Mouse (Mus musculus) G1E (cell line): ENCODE results near the gene Lcorl. TPM values are rescaled to one million over a fixed set of nuclear protein-coding genes. Genes with fewer than 3 reads are reported as not detected.

Experiments
- ATAC-seq: 2 replicates; pipeline ENCODE4 v1.8.0; 2016; ENCODE audit warnings: mild to moderate bottlenecking; ENCODE audit not compliant: insufficient number of reproducible peaks, poor library complexity, low FRiP score, severe bottlenecking; ENCODE audit errors: extremely low read depth
- DNase-seq: peaks from one replicate; pipeline ENCODE4 v3.0.0; 2012; ENCODE audit warnings: low spot score
- H3K27me3 ChIP-seq: 2 replicates; pipeline ENCODE4 v1.6.1; 2012; ENCODE audit warnings: mild to moderate bottlenecking, low read length, inconsistent platforms; ENCODE audit not compliant: insufficient read depth
- H3K36me3 ChIP-seq: replicated peaks from 2 replicates; pipeline ENCODE3; 2012; ENCODE audit warnings: mild to moderate bottlenecking, inconsistent platforms
- H3K4me1 ChIP-seq: 2 replicates; pipeline ENCODE4 v1.6.1; 2012; ENCODE audit warnings: low read depth, low read length, inconsistent platforms, mixed read lengths; ENCODE audit not compliant: insufficient read depth
- H3K4me3 ChIP-seq: 2 replicates; pipeline ENCODE4 v1.5.1; 2012; ENCODE audit warnings: low read depth, mild to moderate bottlenecking, inconsistent platforms, low read length, moderate library complexity, mixed read lengths
- H3K9me3 ChIP-seq: replicated peaks from 2 replicates; pipeline ENCODE4 v1.6.1; 2012; ENCODE audit warnings: inconsistent platforms
- CTCF ChIP-seq: IDR thresholded peaks from 2 replicates; pipeline ENCODE4 v1.5.1; 2012; ENCODE audit warnings: low read depth, low read length, inconsistent platforms, mixed read lengths
- GATA1 ChIP-seq: IDR thresholded peaks from 2 replicates; pipeline ENCODE4 v1.6.1; 2012; ENCODE audit warnings: borderline replicate concordance, low read length, inconsistent platforms, mixed read lengths
- GATA2 ChIP-seq: IDR thresholded peaks from 2 replicates; pipeline ENCODE4 v1.6.1; 2012; ENCODE audit warnings: low read depth, low read length, inconsistent platforms, borderline replicate concordance
- POLR2AphosphoS5 ChIP-seq: IDR thresholded peaks from 2 replicates; pipeline ENCODE4 v1.6.1; 2012; ENCODE audit warnings: low read depth, low read length, inconsistent platforms; ENCODE audit not compliant: insufficient replicate concordance
- TAL1 ChIP-seq: conservative IDR thresholded peaks from 2 replicates; pipeline ENCODE4 v1.6.1; 2012; ENCODE audit warnings: low read depth, low read length, inconsistent platforms, mixed read lengths
- polyA plus RNA-seq: library from polyadenylated mRNA; stranded (reverse); fragments of >175 nt; gene quantifications from 2 replicates; pipeline ENCODE4 v1.2.3, GENCODE M21; 2012
- total RNA-seq, 2 experiments: library from RNA; stranded (forward) in 1 of 2; stranded (reverse) in 1 of 2; fragments of 200-1000 nt in 1 of 2; fragments of >200 nt in 1 of 2; fragmentation: Nextera tagmentation in 1 of 2; gene quantifications; 2 replicates each; pipeline ENCODE4 v1.2.3; 2014 to 2017

Gene Lcorl
- total and polyA plus RNA-seq, 3 experiments: 19.4 to 59.3 (median 44.7) TPM

DNA sequence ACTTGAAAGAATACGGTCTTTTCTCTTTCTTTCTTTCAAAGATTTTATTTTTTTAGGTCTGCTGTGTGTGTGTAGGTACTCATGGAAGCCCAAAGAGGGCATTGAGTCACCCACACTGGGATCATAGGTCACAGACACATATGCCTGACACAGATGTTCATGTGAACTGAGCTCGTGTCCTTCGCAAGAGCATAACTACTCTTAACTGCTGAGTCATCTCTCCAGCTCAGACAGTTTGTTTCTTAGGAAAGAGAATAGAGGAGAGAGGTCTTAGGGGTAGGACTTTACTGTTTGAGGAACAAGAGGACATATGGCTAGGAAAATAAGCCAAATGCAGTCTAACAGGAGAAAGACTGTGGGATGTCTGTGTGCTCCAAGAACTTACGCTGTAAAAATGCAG is 168.3 kb downstream of the Lcorl start:
- TF ChIP-seq GATA1 (no peak), TAL1 (no peak), CTCF (no peak), POLR2AphosphoS5 (no peak)
- ATAC-seq (peak; percentile 49), DNase-seq (no peak)
- peaks cover 52% of the 10 kb centered on the region for H3K36me3 ChIP-seq
- peaks cover 7% of the 10 kb centered on the region; the same call in 1 of the 2 replicates for H3K4me1 ChIP-seq
- no peaks in the 10 kb centered on the region for H3K9me3 ChIP-seq
- H3K4me3 ChIP-seq: no peak overlapping the region
- no peaks in the 10 kb centered on the region for H3K27me3 ChIP-seq

- TF ChIP-seq POLR2AphosphoS5 (no peak), TAL1 (no peak), CTCF (no peak), GATA1 (no peak), GATA2 (no peak)
- Histone ChIP-seq H3K36me3 (peaks cover 54% of the 10 kb centered on the region), H3K27me3 (no peaks in the 10 kb centered on the region), H3K9me3 (no peaks in the 10 kb centered on the region), H3K4me1 (peaks cover 9% of the 10 kb centered on the region; the same call in 1 of the 2 replicates), H3K4me3 (no peak overlapping the region)
- ATAC-seq (no peak), DNase-seq (no peak)
These were observed 171.2 kb downstream of the Lcorl start for GRCm38 (mm10) chr5:45686223-45686622.

DNA sequence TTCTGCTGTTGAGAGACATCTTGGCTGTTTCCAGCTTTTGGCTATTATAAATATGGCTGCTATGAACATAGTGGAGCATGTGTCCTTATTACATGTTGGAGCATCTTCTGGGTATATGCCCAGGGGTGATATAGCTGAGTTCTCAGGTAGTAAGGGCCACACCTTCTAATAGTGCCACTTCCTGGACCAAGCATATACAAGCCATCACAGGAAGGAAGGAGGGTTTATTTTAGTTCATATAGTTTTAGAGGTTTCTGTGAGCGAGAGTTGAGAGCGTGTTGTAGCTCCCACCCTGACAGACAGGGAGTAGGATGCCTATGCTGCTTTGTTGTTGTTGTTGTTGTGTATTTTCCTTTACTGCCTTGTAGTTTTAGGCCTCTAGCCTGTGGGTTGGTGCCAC is 172.2 kb downstream of the Lcorl start:
- H3K4me1 ChIP-seq: peaks cover 9% of the 10 kb centered on the region; the same call in 1 of the 2 replicates
- H3K27me3 ChIP-seq: no peaks in the 10 kb centered on the region
- no peaks in the 10 kb centered on the region for H3K9me3 ChIP-seq
- H3K4me3 ChIP-seq: no peak overlapping the region
- ATAC-seq (no peak), DNase-seq (no peak)
- peaks cover 58% of the 10 kb centered on the region for H3K36me3 ChIP-seq
- TF ChIP-seq POLR2AphosphoS5 (no peak), GATA1 (no peak), TAL1 (no peak), CTCF (no peak), GATA2 (no peak)

- H3K36me3 ChIP-seq: peaks cover 59% of the 10 kb centered on the region
- H3K27me3 ChIP-seq: no peaks in the 10 kb centered on the region
- no peaks in the 10 kb centered on the region for H3K9me3 ChIP-seq
- no peak overlapping the region for H3K4me3 ChIP-seq
- ATAC-seq (peak; percentile 40; the same call in 1 of the 2 replicates), DNase-seq (no peak)
- no peak for TF ChIP-seq GATA1
- no peak for TF ChIP-seq CTCF
- TF ChIP-seq TAL1: no peak
- no peak for TF ChIP-seq GATA2
- no peak for TF ChIP-seq POLR2AphosphoS5
- H3K4me1 ChIP-seq: peaks cover 2% of the 10 kb centered on the region; the same call in 1 of the 2 replicates
These were observed 174.0 kb downstream of the Lcorl start for GRCm38 (mm10) chr5:45683388-45683787.

GRCm38 (mm10) chr5:45679955-45680354 is 177.5 kb downstream of the Lcorl start:
- H3K4me1 ChIP-seq: peaks cover 5% of the 10 kb centered on the region; the same call in 1 of the 2 replicates
- TF ChIP-seq GATA1 (no peak), CTCF (no peak), TAL1 (no peak), GATA2 (no peak), POLR2AphosphoS5 (no peak)
- no peak for ATAC-seq
- H3K9me3 ChIP-seq: no peaks in the 10 kb centered on the region
- H3K27me3 ChIP-seq: no peaks in the 10 kb centered on the region
- H3K36me3 ChIP-seq: peaks cover 68% of the 10 kb centered on the region
- H3K4me3 ChIP-seq: no peak overlapping the region
- DNase-seq: no peak

DNA sequence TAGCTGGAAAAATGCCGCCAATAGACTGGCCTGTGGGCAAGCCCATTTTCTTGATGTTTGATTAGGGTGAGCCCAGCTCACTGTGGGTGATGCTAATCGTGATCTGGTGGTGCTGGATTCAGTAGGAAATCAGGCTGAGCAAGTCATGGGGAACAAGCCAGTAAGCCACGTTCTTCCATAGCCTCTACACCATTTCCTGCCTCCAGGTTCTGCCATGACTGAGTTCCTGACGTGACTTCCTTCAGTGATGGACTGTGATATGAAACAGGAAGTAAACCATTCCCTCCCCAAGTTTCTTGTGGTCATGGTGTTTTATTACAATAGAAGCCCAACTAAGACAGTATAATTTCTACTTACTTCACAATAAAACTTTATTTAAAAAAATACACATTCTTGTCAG is 179.8 kb downstream of the Lcorl start:
- DNase-seq (no peak), ATAC-seq (no peak)
- peaks cover 5% of the 10 kb centered on the region; the same call in 1 of the 2 replicates for H3K4me1 ChIP-seq
- H3K9me3 ChIP-seq: no peaks in the 10 kb centered on the region
- H3K27me3 ChIP-seq: no peaks in the 10 kb centered on the region
- TF ChIP-seq TAL1 (no peak), POLR2AphosphoS5 (no peak), GATA1 (no peak), CTCF (no peak), GATA2 (no peak)
- peaks cover 65% of the 10 kb centered on the region for H3K36me3 ChIP-seq
- no peak overlapping the region for H3K4me3 ChIP-seq

DNA sequence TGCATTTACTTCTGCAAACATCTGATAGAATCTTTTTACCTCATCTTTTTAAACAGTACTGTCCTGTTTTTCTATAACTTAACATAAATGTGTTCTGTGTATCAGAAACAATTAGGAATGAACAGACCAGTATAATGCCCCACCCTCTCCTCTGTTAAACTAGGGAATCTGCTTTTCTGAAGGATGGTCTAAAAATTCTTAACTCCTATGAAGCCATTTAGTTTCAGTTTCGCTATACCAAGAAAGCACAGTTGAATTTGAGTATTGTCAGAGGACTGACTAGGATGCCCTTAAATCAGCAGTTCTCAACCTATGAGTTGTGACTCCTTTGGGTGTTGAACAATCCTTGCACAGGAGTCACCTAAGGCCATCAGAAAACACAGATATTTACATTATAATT is 182.4 kb downstream of the Lcorl start:
- peaks cover 57% of the 10 kb centered on the region for H3K36me3 ChIP-seq
- H3K27me3 ChIP-seq: no peaks in the 10 kb centered on the region
- no peak overlapping the region for H3K4me3 ChIP-seq

More for the DNA sequence above, 182.4 kb downstream of the Lcorl start:
- DNase-seq (no peak), ATAC-seq (no peak)
- peaks cover 8% of the 10 kb centered on the region for H3K4me1 ChIP-seq
- H3K9me3 ChIP-seq: no peaks in the 10 kb centered on the region
- TF ChIP-seq GATA2 (no peak), GATA1 (no peak), POLR2AphosphoS5 (no peak), CTCF (no peak), TAL1 (no peak)
